Mouse (Mus musculus) heart, embryonic 14.5 days (tissue): ENCODE data around the gene Amotl1. TPM values are rescaled to one million over a fixed set of nuclear protein-coding genes. Genes with fewer than 3 reads are reported as not detected.
A peak's percentile ranks its signal among the peaks of the same experiment; 100 is the strongest.

Source experiments
- ATAC-seq: fragments of 200-750 bp; cut with Nextera tagmentation; 2 replicates; pipeline ENCODE4 v1.8.0; 2017; ENCODE audit warnings: low read depth, moderate TSS enrichment; ENCODE audit not compliant: insufficient number of reproducible peaks, insufficient read depth, low FRiP score
- H3K27ac ChIP-seq, 2 experiments: fragments of 200-500 bp in 1 of 2; fragments of 300-500 bp in 1 of 2; sonication (generic) in 1 of 2; replicated peaks in 1 of 2; 2 replicates each; pipeline ENCODE4 v1.5.1; 2012 to 2014; ENCODE audit warnings: low read depth in 2 of 2, low read length in 2 of 2, control low read depth in 1 of 2, mild to moderate bottlenecking in 1 of 2, mixed read lengths in 1 of 2; ENCODE audit not compliant: control insufficient read depth in 1 of 2, insufficient read depth in 1 of 2
- H3K27me3 ChIP-seq: fragments of 300-500 bp; sonication (generic); 2 replicates; pipeline ENCODE4 v1.6.1; 2014; ENCODE audit warnings: mild to moderate bottlenecking, low read length, control low read depth; ENCODE audit not compliant: control insufficient read depth, insufficient read depth
- H3K36me3 ChIP-seq: fragments of 300-500 bp; sonication (generic); 2 replicates; pipeline ENCODE4 v1.6.1; 2014; ENCODE audit warnings: mild to moderate bottlenecking, control low read depth, low read length, mixed read lengths; ENCODE audit not compliant: control insufficient read depth, insufficient read depth
- H3K4me1 ChIP-seq, 2 experiments: fragments of 200-500 bp in 1 of 2; fragments of 300-500 bp in 1 of 2; sonication (generic) in 1 of 2; 2 replicates each; pipeline ENCODE4 v1.6.1; 2012 to 2014; ENCODE audit warnings: low read length in 2 of 2, control low read depth in 1 of 2, mixed read lengths in 1 of 2; ENCODE audit not compliant: control insufficient read depth in 2 of 2, insufficient read depth in 2 of 2
- H3K4me2 ChIP-seq: fragments of 300-500 bp; sonication (generic); 2 replicates; pipeline ENCODE4 v1.6.1; 2014; ENCODE audit warnings: mild to moderate bottlenecking, low read length
- H3K4me3 ChIP-seq, 2 experiments: fragments of 200-500 bp in 1 of 2; fragments of 300-500 bp in 1 of 2; sonication (generic) in 1 of 2; 2 replicates each; pipeline ENCODE4 v1.5.1; 2012 to 2014; ENCODE audit warnings: low read length in 2 of 2, mild to moderate bottlenecking in 2 of 2, control low read depth in 1 of 2, low read depth in 1 of 2, moderate library complexity in 1 of 2; ENCODE audit not compliant: control insufficient read depth in 1 of 2, insufficient read depth in 1 of 2
- H3K9ac ChIP-seq: fragments of 300-500 bp; sonication (generic); 2 replicates; pipeline ENCODE4 v1.6.1; 2014; ENCODE audit warnings: mild to moderate bottlenecking, low read length
- H3K9me3 ChIP-seq: fragments of 300-500 bp; sonication (generic); 2 replicates; pipeline ENCODE4 v1.6.1; 2016; ENCODE audit warnings: low read length, control low read depth; ENCODE audit not compliant: control insufficient read depth
- WGBS: fragments of 180-500 bp; shearing (Covaris S2); extraction: QIAGEN DNeasy Blood & Tissue Kit; methylation state at CpG from one replicate; pipeline ENCODE4 v1.1.7; 2014; 5-methylcytosine and 5-hydroxymethylcytosine counted together
- polyA plus RNA-seq: library from polyadenylated mRNA; unstranded; fragments of >200 nt; fragmentation: Nextera tagmentation; extraction: Ambion mirVana; gene quantifications from 2 replicates; pipeline ENCODE4 v1.2.1, GENCODE M21; 2014

Amotl1 gene
- polyA plus RNA-seq = 25.5 and 26.4 TPM in 2 replicates

DNA sequence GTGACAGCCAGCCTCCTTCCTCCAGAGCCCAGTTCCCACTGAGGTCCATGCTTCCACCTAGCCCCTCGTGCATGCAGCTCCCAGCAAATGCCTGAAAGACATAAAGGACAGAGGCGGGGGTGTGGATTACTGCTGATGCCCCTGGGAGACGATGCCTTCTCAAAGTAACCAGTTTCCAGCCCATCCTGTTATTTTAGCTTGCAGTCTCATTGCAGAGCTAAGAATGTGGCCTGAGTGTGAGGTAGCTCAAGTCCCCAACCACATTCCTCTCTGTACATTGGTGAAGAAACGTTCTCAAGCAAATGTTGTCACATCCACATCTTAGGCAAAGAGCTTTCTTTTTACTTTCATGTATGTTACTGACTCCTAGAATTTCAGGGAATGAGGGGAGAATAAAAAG, at the start of gene Amotl1:
Gene Amotl1, minus strand, starts transcription at position 101 of the 400 bp plus-strand sequence.
- 49% methylated on average over 4 of the region's 4 CpGs for WGBS
- peaks cover 28 to 33% of the 10 kb centered on the region in 2 experiments for H3K4me1 ChIP-seq
- H3K4me2 ChIP-seq = no peak within 1 kb of the TSS
- H3K9me3 ChIP-seq = no peaks in the 10 kb centered on the region
- H3K4me3 ChIP-seq = no peak within 1 kb of the TSS
- H3K27me3 ChIP-seq = no peaks in the 10 kb centered on the region
- H3K36me3 ChIP-seq = no peaks in the 10 kb centered on the region
- ATAC-seq = no peak
- H3K9ac ChIP-seq = no peak within 1 kb of the TSS
- H3K27ac ChIP-seq = no peak within 1 kb of the TSS

DNA sequence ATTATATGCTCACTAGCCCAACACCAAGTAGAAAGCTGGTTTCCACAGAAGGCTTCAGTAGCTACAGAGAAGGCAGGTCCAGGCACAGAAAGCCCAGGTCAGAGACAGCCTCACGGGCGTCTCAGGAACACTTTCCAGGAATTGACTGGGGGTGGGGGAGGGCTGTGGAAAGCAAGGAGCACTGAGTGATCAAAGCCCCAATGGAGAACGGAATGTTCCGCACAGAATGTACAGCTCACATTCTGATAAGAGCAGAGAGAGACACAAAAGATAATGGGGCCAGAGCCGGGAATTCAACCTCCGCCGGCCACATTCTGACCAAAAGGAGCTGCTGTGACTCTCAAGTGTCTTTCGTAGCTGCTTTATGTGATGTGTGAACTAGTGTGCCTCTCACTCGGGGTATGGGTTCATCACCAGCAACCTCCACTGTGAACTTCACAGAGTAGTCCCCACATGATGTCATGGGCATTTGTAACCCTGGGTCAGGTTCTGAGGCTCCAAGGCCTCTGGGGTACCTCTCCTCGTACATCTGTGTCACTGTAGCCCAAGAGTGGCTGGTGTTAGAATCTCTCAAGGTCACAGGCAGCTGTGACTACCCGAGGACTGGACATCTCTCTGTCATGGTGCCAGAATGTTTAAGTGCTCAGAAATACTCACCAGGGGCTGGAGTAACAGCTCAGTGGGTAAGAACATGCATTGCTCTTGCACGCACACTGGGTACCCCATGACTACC, 44.7 kb upstream of the Amotl1 start:
- H3K4me1 ChIP-seq = peaks cover 13 to 16% of the 10 kb centered on the region in 2 experiments
- peak overlapping the region; percentile 72 to 79 for H3K27ac ChIP-seq
- no peak overlapping the region for H3K4me3 ChIP-seq
- peak overlapping the region; percentile 41; the same call in 1 of the 2 replicates for H3K9ac ChIP-seq
- WGBS = 8% methylated on average over 12 of the region's 12 CpGs
- peak overlapping the region; percentile 44 for H3K4me2 ChIP-seq
- no peaks in the 10 kb centered on the region for H3K36me3 ChIP-seq
- no peaks in the 10 kb centered on the region for H3K27me3 ChIP-seq
- no peaks in the 10 kb centered on the region for H3K9me3 ChIP-seq
- ATAC-seq = peak; percentile 78

DNA sequence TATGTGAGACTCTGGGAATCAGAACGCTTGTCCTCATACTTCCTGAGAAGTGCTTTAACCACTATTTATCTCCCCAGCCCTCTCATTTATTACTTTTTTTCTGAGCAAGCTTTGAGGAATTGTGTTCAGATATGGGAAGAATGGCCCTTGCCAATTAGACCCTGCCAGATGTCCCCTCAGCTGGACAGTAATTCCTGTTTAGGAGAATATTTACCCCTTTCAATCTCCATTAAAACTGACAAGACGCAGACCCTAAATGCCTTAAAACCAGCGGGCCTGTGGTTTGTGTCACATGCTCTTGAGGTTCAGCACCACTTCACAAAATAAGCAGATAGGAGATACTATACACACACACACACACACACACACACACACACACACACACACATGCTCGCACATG, 39.5 kb upstream of the Amotl1 start:
- Histone ChIP-seq H3K9me3 (no peaks in the 10 kb centered on the region), H3K4me1 (peaks cover 13 to 19% of the 10 kb centered on the region in 2 experiments), H3K27me3 (no peaks in the 10 kb centered on the region), H3K9ac (no peak overlapping the region), H3K27ac (no peak overlapping the region), H3K4me3 (no peak overlapping the region), H3K36me3 (no peaks in the 10 kb centered on the region), H3K4me2 (no peak overlapping the region)
- ATAC-seq = no peak
- 53% methylated on average over 4 of the region's 4 CpGs for WGBS

DNA sequence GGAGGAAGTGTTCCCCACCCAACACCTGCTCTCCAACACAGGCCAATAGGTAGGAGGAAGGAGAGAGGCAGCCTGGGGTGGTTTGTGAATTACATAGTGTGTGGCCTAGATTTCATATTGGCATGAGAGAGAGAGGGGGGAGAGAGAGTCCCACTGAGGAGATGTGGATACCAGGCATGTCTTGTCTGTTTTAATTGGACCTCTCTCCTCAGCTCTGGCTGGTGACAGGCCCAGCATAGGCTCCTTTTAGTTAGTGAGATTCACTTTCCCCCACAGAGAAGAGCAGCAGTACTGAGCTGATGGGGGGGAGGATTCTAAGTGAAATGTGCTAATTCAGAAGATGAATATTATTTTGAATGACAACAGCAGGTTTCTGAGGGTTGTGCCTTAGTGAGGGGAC, 37.9 kb upstream of the Amotl1 start:
- H3K4me3 ChIP-seq = no peak overlapping the region
- no peaks in the 10 kb centered on the region for H3K36me3 ChIP-seq
- H3K9me3 ChIP-seq = no peaks in the 10 kb centered on the region
- no peaks in the 10 kb centered on the region for H3K27me3 ChIP-seq
- H3K9ac ChIP-seq = no peak overlapping the region
- no peak for ATAC-seq
- H3K27ac ChIP-seq = no peak overlapping the region
- H3K4me2 ChIP-seq = no peak overlapping the region
- peaks cover 6 to 9% of the 10 kb centered on the region in 2 experiments for H3K4me1 ChIP-seq

DNA sequence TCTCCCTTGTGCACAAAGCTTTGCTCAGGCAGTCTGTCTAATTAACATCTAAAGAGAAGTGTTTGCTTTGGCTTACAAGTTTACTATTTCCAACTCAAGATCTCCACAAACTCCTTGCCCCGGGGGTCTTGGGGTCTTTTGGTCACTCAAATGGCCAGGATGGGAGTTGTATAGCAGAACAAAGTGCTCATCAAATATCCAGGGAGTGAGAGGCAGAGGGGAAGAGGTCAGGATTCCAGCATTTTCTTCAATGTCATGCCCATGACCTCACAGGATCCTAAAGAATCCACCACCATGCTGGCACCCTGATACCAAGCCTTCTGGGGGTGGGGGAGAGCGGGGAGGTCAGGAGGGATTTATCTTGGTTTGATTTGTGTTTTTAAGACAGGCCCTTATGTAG, 35.7 kb upstream of the Amotl1 start:
- no peak for ATAC-seq

DNA sequence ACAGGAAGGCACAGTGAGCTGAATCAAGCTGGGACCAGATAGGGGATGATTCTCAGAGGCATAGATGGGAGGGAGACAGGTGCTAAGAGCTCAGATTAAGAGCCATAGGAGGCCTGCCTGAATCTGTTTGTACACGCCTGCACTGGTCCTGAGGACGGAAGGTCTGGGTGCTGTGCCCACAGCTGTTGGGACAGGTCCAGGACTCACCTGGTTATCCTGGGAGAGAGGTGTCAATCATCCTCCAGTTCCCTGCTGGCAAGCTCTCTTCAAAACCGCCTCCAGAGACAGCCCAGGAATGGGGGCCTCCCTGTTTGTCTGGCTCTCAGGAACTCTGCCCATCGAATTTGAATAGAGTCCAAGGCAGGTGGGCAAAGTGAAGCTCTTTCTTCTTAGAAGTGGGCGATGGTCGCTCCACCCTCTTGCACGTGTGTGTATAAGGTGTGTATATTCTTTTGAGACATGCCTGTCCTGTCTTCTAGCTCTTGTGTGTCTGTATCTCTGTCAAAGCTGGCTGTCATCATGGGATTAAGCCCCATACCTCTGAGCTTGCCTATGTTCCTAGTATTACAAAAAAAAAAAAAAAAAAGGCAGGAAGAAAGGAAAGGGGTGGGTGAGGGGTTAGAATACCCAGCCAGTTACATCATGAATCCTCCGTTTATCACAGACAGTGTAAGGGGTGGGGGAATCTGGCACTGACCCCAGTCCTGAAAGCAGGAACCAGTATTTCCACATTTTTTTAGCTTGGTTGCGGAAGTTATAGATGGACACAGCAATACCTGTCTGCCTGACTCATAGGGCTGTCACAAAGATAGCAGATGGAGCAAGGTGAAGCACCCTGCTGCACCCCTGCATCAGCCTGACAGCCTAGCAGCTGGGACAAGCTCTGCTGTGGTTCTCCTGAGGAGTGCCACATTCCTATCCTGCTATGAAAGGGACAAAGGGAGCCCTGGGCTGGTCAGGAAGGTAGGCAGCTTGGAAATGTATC, 31.1 kb upstream of the Amotl1 start:
- peak overlapping the region; percentile 41 for H3K4me2 ChIP-seq
- 31% methylated on average over 9 of the region's 9 CpGs for WGBS
- peak overlapping the region; percentile 58 to 70 for H3K27ac ChIP-seq
- H3K27me3 ChIP-seq = no peaks in the 10 kb centered on the region
- H3K9me3 ChIP-seq = no peaks in the 10 kb centered on the region
- no peak overlapping the region for H3K4me3 ChIP-seq
- H3K9ac ChIP-seq = peak overlapping the region; percentile 44; the same call in 1 of the 2 replicates
- ATAC-seq = peak; percentile 70
- H3K4me1 ChIP-seq = peaks cover 25 to 28% of the 10 kb centered on the region in 2 experiments
- H3K36me3 ChIP-seq = no peaks in the 10 kb centered on the region

More for the DNA sequence above, 35.7 kb upstream of the Amotl1 start:
- Histone ChIP-seq H3K27me3 (no peaks in the 10 kb centered on the region), H3K9ac (no peak overlapping the region), H3K4me3 (no peak overlapping the region), H3K36me3 (no peaks in the 10 kb centered on the region), H3K9me3 (no peaks in the 10 kb centered on the region), H3K4me1 (peaks cover 20 to 24% of the 10 kb centered on the region in 2 experiments), H3K27ac (no peak overlapping the region), H3K4me2 (no peak overlapping the region)
- 75% methylated on average over 2 of the region's 2 CpGs for WGBS

DNA sequence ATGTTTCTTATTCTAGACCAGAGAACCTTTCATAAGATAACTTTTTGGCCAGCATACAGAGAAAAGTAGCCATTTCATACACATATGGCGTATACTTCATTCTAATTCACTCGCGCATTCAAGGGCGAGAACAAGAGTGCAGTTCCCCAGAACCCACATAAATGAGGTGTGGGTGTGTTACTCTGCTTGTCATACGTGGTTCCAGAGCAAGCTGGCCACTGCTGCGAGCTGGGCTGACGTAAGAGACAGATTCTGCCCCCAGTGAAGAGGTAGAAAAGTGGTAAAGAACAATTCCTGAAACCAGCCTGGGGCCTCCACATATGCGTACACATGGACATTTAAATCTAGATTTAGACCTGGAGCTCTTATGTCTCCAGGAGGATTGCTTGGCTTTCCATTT, 29.6 kb upstream of the Amotl1 start:
- Histone ChIP-seq H3K9me3 (no peaks in the 10 kb centered on the region), H3K27me3 (no peaks in the 10 kb centered on the region), H3K27ac (no peak overlapping the region), H3K9ac (no peak overlapping the region), H3K4me3 (no peak overlapping the region), H3K4me1 (peaks cover 25 to 28% of the 10 kb centered on the region in 2 experiments), H3K4me2 (no peak overlapping the region), H3K36me3 (no peaks in the 10 kb centered on the region)
- ATAC-seq = no peak
- WGBS = 92% methylated on average over 8 of the region's 8 CpGs
